Mouse (Mus musculus): ENCODE results near the gene Prickle4.
A peak's percentile ranks its signal among the peaks of the same experiment; 100 is the strongest.

Prickle4 gene

DNA sequence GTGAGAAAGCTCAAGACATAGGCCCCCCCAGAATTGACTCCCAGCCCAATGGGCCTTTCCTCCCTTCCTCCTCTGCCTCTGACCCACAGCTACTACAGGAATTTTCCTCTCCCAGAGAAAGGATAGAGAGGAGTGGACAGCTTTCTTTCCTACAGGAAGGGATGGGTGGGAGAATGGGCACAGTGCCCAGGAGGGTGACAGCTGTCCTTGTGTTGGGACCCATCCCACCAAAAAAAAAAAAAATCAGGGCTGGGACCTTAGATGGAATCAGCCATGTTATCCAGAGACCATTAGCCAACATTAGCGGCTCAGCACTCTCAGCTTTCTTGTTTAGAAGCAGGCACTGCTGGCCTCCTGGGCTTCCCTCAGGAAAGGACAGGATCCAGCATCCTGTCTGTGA, 11.7 kb upstream of the Prickle4 start:
- DNase-seq (ENCODE audit: low spot score in 2 of 2): no peak

DNA sequence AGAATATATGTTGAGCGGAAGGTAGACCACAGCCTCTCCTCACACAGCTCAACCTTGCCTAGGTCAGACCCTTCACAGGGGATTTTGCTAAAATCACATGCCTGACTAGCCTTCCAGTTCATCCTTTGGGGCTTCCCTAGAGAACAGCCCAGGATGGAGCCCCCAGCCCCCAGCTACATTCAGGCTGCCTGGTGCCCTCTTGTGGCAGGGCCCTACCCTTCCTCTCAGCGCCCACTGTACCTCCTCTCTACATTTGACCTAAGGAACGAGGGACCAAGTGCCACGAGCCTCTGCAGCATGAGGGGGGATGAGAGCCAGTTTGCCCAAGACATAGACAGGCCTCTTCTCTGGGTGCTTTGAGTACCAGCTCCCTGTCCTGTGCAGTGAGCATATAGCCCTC, 10.2 kb upstream of the Prickle4 start:
- no peak for DNase-seq (ENCODE audit: low spot score in 2 of 2)

DNA sequence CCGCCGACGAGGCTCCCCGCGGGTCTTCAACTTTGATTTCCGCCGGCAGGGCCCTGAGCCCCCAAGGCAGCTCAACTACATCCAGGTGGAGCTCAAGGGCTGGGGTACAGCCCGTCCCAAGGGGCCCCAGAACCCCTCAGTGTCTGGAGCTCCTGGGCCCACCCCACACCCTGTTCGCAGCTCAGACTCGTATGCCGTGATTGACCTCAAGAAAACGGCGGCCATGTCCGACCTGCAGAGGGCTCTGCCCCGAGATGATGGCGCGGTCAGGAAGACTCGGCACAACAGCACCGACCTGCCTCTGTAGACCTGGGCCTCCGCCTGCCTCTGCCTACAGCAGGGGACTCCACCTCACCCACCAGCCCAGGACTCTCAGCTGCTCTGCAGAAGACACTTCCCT, 9.0 kb upstream of the Prickle4 start:
- no peak for DNase-seq (ENCODE audit: low spot score in 2 of 2)

DNA sequence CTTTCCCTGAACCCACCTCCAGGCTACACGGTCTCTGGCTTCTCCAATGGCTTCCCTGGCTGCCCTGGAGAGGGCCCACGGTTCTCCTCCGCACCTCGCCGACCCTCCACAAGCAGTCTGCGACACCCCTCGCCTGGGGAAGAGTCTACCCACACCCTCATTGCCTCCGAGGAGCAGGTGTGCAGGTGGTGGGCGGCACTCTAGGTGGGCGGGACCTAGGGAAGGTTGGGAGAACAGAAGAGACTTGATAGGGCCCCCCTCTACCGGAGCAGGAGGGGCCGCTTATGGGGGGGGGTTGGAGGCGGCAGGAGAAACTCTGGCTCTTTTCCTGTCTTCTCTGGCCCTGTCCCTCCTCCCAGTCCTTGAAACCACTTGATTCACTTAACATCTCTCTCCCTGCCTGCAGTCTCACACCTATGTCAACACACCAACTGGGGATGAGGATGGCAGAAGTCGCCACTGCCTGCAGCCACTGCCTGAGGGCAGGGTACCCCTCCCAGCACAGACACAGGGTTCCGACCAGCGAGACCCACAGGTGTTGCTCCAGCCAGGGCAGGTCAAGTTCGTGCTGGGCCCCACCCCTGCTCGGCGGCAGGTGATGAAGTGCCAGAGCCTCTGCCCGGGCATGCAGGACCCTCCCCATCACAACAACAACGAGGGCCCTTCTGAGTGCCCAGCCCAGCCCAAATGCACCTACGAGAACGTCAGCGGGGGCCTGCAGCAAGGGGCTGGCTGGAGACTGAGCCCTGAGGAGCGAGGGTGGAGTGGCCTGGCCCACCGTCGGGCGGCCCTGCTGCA, 8.2 kb upstream of the Prickle4 start:
- no peak for DNase-seq (ENCODE audit: low spot score in 2 of 2)

DNA sequence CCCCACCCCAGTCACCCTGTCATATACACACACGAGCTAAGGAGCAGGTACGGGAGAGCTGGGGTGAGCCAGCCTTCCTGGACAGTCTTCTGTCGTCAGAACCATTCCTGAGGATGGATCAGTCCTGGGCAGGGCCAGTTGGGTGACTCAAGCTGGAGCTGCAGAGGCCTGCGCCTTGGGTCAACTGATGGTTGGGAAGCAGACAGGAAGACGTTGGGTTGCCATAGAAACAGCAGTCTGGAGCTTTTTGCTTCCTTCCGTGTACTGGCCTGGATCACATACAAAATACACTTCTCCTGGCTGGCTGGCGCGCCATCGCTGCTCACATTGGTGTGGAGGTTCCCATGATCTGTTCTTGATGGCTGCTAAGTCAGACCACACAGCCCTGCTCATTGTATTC, 7.3 kb upstream of the Prickle4 start:
- DNase-seq (ENCODE audit: low spot score in 2 of 2): no peak

DNA sequence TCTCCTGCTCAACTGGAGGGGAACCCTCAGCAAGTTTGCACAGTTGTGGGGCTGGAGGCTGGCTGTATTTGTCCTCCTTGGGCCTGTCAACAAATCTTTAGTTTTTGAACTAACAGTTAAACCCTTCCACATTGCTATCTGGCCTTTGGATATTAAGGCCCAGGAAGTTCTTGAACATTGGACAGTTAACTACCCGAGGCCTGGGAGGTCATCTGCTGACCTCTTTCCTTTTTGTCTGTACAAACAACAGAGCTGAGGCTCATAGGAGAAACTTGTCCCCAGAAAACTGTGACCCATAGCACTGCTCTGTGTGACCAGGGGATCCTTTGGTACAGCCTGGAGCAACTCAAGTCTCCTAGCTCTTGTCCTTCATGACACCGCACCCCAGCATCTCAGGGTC, 4.5 kb upstream of the Prickle4 start:
- no peak for DNase-seq (ENCODE audit: low spot score in 2 of 2)

DNA sequence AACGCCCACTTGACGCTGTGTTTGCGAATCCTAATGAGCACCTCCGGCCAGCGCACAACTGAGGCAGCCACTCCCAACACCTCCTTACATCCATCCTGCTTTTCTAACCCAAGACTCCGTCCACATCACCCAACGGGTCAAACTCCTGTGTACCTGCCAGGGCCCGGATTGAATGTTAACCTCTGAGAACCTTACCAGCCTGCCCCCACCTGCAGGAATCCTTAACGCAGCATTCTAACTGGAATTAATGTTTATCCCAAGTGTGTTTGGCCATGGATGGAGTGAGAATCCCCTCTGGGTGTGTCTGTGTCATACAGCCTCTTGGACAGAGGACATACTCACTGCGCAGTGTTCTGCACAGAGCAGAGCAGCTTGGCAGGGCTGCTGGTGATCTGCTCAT, 3.6 kb upstream of the Prickle4 start:
- DNase-seq (ENCODE audit: low spot score in 2 of 2): no peak

DNA sequence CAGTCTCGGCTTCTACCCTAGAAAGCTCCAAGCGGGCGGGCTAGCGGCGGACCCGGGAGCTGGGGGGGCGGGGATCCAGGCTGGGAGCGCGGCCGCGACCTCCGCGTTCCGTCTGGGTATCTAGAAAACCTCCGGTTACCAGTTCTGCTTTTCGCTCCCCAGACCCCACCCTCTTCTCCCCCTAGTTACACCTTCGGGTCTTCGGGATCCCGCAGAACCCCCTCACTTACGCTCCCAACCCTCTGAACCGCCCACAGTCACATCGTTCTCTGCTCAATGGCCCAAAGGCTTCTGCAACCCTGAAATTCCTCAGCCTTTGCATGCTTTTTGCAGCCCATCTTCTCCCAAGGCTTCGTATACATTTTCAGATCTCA, 788 bp upstream of the Prickle4 start:
- DNase-seq (ENCODE audit: low spot score in 2 of 2): no peak

DNA sequence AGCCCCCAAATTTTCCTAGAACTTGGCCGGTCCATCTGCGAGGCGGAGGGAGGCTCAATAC, 264 bp downstream of the Prickle4 start, which contains the start of gene Gm21981:
Gm21981 (minus strand) TSS at position 14 of the 61 bp plus-strand sequence.
- no peak for DNase-seq (ENCODE audit: low spot score in 2 of 2)

DNA sequence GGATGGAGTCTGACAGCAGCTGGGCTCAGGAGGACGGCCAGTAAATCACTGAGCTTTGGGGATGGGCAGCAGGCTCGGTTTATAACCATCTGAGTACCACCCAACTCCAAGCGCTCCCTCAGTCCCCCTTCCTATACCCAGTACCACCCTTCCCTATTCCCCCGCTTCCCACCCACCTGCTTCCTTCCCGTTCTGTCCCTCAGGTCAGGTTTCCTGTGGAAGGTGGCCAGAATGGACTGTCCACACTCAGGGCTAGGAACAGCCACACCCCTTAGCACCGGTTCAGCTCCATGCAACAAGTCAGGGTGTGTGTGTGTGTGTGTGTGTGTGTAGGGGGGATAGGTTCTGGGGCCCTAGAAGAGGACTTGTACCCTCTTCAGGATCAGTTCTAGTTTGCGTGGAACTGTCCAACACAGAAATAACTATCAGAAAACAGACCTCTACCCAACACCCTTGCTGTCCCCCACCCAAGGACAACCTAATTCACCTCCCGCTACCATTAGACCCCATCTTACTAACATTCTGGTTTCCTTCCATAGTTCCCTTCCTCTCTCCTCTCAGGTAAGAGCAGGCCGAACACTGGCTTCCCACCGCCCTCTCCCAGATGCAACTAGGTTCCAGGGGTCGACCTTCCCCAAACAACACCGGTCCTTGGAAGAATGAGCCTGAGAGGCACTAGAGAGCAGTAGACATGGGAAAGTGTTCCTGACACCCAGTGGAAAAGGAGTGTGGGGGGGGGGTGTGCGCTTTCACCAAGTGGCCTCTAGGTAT, 680 bp downstream of the Prickle4 start:
- no peak for DNase-seq (ENCODE audit: low spot score in 2 of 2)

DNA sequence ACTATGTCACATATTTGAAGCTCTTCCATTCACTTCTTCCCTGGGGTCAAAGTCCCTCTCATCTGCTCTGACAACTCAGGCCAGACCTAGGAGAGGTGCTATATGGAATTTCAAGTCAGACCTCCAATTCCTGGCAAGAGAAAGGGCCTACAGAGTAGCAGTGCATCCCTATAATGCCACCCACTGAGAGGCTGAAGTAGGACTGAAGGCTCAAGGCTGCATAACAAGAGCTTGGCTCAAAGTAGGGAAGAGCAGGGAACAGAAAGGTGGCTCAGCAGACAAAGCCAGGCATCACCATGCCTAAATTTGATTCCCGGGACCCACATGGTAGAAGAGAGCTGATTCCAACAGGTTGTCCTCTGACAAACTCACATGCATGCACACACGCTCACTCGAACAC, 2.9 kb downstream of the Prickle4 start:
- no peak for DNase-seq (ENCODE audit: low spot score in 2 of 2)

DNA sequence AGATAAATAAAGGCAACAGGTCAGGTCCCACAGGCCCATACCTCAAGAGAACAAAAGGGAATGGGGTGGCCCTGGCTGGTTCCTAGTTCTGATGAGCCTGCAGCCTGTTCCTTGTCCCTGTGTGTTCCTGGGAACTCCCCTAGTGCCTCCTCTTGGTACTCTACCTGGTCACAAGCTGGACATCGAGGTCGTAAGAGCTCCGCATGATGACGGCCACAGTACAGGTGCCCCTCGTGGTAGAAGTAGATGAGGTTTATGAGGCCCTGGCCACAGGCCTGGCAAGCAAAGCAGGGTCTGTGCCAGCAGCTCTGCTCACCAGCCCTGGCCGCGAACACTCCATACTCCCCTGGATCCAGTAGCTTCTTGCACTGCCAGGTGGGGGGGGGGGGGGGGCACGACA, 4.6 kb downstream of the Prickle4 start:
- DNase-seq (ENCODE audit: low spot score in 2 of 2): no peak

DNA sequence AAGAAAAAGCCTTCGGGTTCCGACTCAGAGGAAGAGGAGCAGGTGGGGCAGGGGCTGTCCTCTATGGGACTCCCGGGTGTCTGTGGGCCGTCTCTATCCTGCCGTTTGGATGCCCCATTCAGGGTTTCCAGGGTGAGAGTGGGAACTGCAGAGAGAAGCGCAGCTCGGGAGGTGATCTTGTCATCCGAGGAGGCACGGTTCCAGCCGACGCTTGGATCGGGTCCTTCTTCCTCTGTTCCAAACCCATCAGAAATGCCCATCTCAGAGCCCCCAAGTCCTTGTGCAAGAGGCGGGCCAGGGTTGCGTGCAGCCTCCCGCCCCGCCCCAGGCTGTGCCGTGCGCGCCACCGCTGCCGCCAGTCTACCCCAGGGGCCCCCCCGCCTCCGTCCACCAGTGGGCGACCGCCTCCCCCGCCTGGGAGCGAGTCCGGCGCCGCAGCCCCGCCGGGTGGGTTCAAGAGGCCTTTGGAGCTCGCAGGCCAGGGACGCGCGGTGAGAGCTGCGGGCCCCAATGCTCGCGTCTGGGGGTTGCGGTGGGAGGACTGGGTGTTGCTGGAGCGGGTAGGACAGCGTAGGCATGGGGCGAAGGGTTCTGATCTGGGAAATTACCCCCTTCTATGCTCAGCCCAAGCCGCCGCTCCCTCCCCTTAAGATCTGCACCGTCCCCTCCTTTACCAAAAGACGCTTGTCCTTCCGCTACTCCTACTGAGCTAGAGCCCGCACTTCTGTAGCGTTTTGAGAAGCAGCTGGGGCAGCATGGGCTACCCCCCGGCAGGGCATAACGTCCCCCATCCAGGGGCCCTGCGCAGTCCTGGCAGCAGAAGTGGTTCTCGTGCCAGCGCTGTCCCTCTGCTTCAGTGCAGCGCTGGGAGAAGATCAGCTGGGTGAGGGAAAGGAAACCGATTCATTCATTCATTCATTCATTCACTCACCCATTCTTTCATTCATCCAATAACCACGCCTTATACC, 5.6 kb downstream of the Prickle4 start, which contains the start of gene Frs3:
Frs3 (plus strand) TSS at position 423 of the 968 bp plus-strand sequence.
- peak; percentile 61 to 69 for DNase-seq (ENCODE audit: low spot score in 2 of 2)

DNA sequence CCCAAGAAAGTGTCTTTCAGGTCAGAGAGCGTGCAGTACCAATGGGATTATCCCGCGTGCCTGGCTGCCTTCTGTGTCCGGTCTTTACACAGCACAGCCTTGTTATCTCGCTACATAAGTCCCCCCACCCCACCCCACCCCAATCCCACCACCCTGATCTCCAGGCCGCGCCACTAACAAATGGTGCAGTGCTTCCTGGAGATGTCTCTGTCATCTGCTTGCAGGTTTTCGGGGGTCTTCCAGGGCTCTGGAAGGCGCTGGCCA, 6.3 kb downstream of the Prickle4 start, which contains the start of gene Tomm6:
Tomm6 (minus strand) TSS at position 43 of the 264 bp plus-strand sequence.
- no peak for DNase-seq (ENCODE audit: low spot score in 2 of 2)

DNA sequence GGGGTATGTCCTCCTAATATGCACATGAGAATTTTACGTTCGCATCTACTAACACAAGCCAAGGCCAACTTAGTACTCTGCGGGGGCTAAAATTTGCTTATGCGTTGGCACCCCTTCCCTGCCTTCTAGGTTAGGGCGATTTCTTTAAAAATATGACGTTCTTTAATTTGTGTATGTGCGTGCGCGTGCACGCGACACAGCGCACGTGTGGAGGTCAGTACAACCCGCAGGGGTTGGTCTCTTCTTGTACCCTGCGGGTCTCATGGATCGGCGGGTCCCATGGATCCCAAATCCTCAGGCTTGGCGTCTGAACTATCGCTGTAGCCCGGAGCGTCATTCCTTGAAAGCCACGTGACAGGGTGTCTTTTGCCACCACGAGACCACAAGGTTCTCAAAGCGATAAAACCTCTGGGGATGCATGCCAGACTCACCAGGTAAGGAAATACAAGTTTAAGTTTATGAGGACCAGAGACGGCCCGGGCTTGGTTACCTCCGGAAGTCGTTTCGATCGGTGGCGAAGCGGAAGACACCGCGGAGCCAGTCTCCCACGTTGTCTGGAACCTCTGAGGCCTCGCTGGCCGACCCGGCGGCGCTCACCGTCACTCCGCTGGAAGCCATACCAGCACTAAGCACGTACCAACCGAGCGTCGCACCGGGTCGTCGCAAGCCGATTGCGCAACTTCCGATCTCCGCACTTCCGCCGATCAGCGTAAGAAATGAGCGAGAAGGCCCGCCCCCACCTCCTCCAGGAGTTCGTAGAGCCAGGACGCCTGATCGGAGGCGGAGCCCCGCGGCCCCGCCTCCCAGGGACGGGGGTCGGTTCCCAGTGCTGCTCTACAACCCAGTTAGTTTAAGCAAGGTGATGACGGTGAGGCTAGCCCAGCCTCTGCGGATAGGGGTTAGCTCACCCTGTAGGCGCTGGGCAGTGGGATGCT, 6.9 kb downstream of the Prickle4 start:
- DNase-seq (ENCODE audit: low spot score in 2 of 2): peak; percentile 93

DNA sequence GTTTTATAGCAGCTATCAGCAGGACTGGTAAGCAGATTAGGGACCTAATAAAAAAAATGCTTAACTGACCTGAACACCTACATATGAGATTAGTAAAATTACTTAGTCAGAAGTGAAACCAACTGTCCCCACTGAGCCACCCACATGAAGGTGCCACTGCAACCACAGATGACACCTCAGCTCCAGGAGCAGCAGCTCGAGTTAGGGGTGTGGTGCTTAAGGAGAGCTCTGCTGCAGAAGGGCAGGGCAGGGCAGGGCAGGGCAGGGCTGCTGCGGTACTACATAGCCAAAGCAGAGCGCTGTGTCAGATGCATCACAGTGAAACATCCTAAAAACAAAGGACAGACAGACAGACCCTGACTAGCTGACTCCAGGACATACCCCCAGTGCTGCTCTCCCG, 11.7 kb downstream of the Prickle4 start:
- no peak for DNase-seq (ENCODE audit: low spot score in 2 of 2)

DNA sequence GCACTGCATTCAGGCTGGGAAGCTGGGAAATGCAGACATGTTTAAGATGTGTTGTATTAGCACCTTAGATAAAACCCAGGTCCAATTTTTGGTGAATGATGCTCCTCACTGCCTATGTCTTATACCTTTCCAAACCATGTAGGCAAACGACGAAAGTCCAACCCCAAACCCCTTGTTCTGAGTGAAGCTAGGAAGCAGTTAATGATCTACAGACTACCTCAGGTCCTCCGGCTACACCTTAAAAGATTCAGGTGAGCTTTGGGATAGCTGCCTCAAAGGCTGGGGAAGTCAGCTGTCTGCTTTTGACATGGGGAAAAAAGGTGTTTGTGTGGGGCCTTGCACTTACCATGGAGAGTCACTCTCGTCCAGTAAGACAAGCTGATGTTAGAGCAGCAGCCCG, 15.8 kb downstream of the Prickle4 start:
- DNase-seq (ENCODE audit: low spot score in 2 of 2): no peak

DNA sequence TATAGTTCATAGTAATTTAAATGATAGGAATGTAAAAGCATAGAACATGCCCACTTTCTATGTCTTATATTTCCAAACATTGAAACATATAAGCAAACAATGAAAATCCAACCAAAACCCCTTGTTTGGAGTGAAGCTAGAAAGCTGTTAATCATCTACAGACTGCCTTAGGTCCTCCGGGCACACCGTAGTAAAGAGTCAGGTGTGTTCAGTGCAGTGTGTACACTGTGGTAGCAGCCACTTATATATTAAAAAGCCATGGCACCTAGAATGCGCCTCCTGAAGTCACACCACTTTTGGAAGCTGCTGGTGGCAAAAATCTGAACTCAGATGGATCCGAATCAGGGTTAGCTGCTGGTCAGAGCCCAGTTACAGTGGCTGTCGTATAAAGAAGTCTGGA, 16.3 kb downstream of the Prickle4 start:
- DNase-seq (ENCODE audit: low spot score in 2 of 2): no peak

DNA sequence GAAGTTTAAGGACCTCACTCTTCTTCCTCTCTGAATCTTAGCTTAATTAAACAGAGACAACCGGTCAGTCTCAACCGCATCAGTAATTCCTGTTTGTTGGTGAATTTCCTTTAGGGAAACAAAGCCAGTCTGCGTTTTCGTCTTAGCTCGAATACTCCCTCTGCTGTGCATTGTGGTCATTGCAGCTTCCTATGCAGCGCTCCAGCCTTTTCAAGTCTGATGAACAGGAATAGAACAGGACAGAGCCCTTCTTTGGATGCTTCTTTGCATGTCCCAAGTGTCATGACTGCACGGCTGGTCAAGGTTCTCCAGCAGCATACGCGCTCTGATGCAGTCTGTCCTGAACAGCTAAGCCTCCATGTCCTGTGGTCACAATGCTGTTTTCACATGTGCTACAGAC, 18.0 kb downstream of the Prickle4 start:
- peak in 1 of 2 experiments; percentile 81 for DNase-seq (ENCODE audit: low spot score in 2 of 2)

DNA sequence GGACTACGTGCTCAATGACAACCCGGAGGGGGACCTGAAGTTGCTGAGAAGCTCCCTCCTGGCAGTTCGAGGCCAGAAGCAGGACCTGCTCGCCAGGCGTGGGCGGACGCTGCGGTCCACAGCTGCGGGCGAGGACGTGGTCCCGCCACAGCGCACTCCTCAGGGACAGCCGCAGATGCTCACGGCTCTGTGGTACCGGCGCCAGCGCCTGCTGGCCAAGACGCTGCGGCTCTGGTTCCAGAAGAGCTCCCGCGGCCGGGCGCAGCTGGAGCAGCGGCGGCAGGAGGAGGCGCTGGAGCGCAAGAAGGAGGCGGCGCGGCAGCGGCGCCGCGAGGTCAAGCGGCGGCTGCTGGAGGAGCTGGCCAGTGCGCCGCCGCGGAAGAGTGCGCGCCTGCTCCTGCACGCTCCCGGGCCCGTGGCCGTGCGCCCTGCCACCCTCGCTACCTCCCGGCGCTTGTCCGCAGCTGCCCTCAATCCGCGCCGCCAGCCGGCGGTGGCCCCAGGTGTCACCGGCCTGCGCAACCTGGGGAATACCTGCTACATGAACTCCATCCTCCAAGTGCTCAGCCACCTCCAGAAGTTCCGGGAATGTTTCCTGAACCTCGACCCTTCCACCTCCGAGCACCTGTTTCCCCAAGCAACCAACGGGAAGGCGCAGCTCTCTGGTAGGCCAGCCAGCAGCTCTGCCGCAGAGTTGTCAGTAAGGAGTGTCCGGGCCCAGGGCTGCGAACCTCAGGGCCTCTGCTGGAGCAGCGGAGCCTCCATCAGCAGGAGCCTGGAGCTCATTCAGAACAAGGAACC, 22.0 kb downstream of the Prickle4 start:
- DNase-seq (ENCODE audit: low spot score in 2 of 2): no peak

DNA sequence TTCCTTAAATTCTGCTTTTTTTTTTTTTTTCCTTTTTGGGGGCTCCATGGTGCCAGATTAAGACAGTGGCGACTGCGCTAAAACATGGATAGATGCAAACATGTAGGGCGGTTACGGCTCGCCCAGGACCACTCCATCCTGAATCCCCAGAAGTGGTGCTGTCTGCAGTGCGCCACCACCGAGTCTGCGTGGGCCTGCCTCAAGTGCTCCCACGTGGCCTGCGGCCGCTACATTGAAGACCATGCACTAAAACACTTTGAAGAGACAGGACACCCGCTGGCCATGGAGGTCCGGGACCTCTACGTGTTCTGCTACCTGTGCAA, 22.6 kb downstream of the Prickle4 start:
- no peak for DNase-seq (ENCODE audit: low spot score in 2 of 2)

Data from frontal cortex, postnatal 14 days (tissue).